Mouse (Mus musculus) layer of hippocampus, adult 2 months (tissue): ENCODE data around the gene Lclat1. TPM values are rescaled to one million over a fixed set of nuclear protein-coding genes. Genes with fewer than 3 reads are reported as not detected.

Experiments
- DNase-seq, 2 experiments: peaks; one replicate each; pipeline ENCODE4 v3.0.0; 2022; ENCODE audit warnings: low spot score in 2 of 2
- H3K27ac ChIP-seq: fragments of 200-600 bp; 2 replicates; pipeline ENCODE4 v1.8.1; 2022
- H3K4me3 ChIP-seq: fragments of 200-600 bp; 2 replicates; pipeline ENCODE4 v1.8.1; 2022; ENCODE audit warnings: mild to moderate bottlenecking
- CTCF ChIP-seq: fragments of 200-600 bp; conservative IDR thresholded peaks from 2 replicates; pipeline ENCODE4 v1.8.1; 2022; ENCODE audit warnings: antibody characterized with exemption, mild to moderate bottlenecking, moderate library complexity
- total RNA-seq, 2 experiments: library from RNA; stranded (reverse); gene quantifications; 2 replicates each; pipeline ENCODE4 v1.2.3; 2021

Lclat1 gene
- total RNA-seq, 2 experiments from 2014 or later, result 32.9 to 34.6 TPM

DNA sequence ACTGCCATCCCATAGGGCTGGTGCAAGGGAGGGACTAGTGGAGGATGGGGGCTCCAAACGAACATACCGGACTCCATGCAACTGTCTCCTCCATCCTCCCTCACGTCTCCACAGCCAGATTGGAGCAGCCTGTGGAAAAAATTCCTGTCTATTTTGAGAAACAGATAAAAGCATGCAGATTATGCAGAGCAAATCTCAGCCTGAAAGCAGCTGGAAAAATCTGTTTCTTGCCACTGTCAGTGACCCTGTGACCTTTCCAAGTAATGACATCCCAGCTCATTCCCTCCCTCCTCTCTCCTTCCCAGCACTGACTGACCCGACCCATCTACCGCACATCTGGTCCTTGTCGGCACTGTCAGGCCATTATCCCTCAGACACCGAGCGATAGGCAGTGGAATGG, 35.5 kb upstream of the Lclat1 start:
- Histone ChIP-seq H3K27ac (0 out of 2 replicates have a peak overlapping the region, but pooled peaks have one; percentile 10), H3K4me3 (no peak overlapping the region)
- no peak for TF ChIP-seq CTCF
- DNase-seq, result no peak

- Histone ChIP-seq H3K4me3 (no peak overlapping the region), H3K27ac (no peak overlapping the region)
- no peak for TF ChIP-seq CTCF
- no peak for DNase-seq
Observed at GRCm38 (mm10) chr17:73074631-73075030, 33.2 kb upstream of the Lclat1 start.

DNA sequence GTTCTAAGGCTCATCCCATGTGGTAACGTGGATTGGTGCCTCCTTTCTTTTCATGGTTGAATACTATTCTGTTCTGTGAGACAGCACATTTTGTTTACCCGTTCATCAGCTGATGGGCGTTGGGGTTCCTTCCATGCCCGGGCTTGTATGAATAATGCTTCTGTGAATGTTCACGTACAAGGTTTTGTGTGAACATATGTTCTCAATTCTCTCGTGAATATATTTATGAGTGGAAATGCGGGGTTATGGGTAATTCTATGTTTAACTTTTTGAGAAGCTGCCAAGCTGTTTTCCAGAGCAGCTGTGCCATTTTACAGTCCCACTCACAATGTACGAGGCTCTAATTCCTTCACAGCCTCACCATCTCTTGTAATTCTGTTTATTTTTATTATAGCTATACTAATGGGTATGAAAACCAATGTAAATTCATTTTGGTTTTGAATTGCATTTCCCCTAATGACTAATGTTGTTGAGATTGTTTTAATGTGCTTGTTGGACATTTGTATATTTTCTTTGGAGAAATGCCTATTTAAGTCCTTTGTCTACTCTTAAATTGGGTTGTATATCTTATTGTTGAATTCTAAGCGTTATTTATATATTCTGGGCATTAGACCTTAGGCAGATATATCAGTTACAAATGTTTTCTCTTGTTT, 32.4 kb upstream of the Lclat1 start:
- H3K27ac ChIP-seq, result no peak overlapping the region
- H3K4me3 ChIP-seq, result no peak overlapping the region
- DNase-seq, result peak; percentile 57 to 78
- TF ChIP-seq CTCF, result no peak

DNA sequence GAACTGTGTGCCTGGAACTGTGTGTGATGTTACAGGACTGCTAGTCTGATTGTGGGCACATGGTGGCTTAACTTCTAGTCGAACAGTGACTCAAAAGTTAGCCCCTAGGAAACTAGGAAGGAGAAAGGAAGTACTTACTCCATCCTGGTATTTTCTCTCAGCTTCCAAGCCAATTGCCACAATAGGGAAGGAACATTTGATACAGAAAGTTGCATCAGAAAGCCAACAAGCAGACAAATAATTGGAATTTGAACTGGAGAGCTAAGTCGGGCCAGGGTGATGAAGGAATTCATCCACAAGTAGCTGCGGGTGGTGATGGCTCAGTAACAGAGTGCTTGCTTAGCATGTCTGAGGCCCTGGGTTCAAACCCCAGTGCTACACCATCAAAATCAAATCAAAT, 30.1 kb upstream of the Lclat1 start:
- no peak for DNase-seq
- no peak for TF ChIP-seq CTCF
- Histone ChIP-seq H3K27ac (no peak overlapping the region), H3K4me3 (no peak overlapping the region)

GRCm38 (mm10) chr17:73081360-73082133, 26.2 kb upstream of the Lclat1 start:
- no peak overlapping the region for H3K4me3 ChIP-seq
- TF ChIP-seq CTCF, result no peak
- no peak overlapping the region for H3K27ac ChIP-seq
- DNase-seq, result no peak

DNA sequence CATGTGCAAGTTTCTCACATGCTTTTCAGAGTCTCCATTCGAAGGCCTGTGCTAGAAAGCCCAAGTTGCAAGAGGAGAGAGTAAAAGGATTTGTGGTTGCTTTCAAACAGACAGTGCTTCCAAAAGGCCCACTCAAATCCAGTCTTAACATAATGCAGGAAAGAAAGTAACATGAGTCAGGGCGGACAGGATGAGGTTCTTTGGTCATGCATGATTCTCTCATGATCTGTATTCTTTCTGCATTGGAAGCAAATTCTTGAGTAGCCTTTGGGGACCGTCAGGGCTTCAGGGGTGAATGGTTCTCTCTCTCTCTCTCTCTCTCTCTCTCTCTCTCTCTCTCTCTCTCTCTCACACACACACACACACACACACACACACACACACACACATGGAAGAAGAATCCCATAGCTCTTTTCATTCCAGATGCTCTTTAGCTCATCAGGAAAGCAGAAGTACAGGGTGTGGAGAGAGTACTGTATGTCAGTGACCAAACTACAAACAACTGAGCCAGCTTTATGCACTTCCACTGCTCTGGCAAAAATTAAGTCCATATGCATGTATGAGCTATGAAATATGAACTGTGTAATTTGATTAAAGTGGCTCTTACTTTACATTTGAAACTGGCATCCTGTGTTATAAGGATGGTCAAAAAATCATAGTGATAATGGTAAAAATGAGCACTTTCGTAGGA, 25.1 kb upstream of the Lclat1 start:
- no peak overlapping the region for H3K27ac ChIP-seq
- DNase-seq, result no peak
- H3K4me3 ChIP-seq, result no peak overlapping the region
- TF ChIP-seq CTCF, result no peak

DNA sequence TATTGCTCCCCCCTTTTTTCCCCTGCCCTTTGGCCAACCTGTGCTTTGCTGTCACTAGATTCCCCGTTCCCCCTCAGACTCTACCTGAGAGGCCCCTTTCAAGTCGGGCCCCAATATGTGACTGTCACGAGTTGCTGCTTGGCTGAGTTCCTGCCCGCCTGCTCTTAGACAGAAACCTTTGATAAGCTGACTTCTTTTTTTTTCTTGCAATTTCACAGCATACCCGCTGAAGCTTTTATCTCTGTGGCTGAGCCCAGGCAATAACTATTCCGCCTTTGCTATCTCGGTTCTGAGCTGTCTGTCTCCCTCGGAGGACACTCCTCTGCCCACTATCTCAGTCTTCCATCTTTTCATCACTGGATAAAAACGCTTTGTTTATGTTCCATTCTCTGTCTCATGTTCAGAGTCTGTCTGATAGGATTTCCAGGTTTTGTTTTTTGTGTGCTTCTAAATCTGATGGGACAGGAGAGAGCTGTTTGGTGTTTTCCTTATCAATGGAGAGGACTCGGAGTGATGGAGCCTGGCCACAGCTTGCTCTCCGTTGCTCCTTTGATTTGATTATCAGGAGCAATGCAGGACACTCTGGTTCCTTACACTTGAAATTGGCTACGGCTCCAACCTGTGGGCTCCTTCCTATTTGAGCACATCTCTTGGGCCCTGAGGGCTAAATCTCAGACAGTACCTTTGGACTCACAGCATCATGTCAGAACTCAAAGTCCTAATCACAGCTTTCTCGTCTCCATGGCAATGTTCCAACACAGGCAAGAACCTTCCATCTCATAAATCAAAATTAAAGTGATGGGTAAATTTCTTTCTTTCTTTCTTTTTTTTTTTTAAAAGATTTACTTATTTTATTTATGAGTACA, 20.5 kb upstream of the Lclat1 start:
- Histone ChIP-seq H3K27ac (no peak overlapping the region), H3K4me3 (no peak overlapping the region)
- DNase-seq, result no peak
- no peak for TF ChIP-seq CTCF

DNA sequence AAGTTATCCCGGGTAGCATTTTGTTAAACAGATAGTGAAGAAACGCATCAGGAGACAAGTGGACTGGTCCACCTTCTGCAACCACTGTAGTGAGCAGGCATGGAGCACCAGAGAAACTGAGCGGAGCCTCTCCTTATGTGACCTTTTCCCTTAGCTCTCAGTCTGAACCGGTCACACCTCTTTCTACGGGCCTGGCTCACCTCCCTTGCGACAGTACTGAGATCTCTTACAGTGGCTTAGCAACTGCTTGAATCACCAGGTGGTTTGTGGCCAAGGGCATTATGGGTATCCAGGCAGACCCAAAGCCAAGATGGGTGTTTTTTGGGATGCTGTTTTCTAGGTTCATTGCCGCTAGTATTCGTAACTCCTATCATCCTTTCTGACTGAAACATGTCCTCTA, 16.4 kb upstream of the Lclat1 start:
- no peak overlapping the region for H3K27ac ChIP-seq
- no peak for TF ChIP-seq CTCF
- DNase-seq, result no peak
- no peak overlapping the region for H3K4me3 ChIP-seq

GRCm38 (mm10) chr17:73092103-73093097, 15.4 kb upstream of the Lclat1 start:
- no peak for TF ChIP-seq CTCF
- H3K4me3 ChIP-seq, result no peak overlapping the region
- H3K27ac ChIP-seq, result no peak overlapping the region
- no peak for DNase-seq

GRCm38 (mm10) chr17:73095070-73095469, 12.7 kb upstream of the Lclat1 start:
- TF ChIP-seq CTCF, result no peak
- Histone ChIP-seq H3K27ac (no peak overlapping the region), H3K4me3 (no peak overlapping the region)
- DNase-seq, result no peak

GRCm38 (mm10) chr17:73095585-73095984, 12.2 kb upstream of the Lclat1 start:
- DNase-seq, result no peak
- Histone ChIP-seq H3K4me3 (no peak overlapping the region), H3K27ac (no peak overlapping the region)
- TF ChIP-seq CTCF, result no peak
